Mouse (Mus musculus): Measurements from ENCODE around the gene Rdh12. TPM values are rescaled to one million over a fixed set of nuclear protein-coding genes. Genes with fewer than 3 reads are reported as not detected.

Rdh12 gene
- total RNA-seq, 2 experiments from 2014 or later: 3.2 to 5.0 TPM

DNA sequence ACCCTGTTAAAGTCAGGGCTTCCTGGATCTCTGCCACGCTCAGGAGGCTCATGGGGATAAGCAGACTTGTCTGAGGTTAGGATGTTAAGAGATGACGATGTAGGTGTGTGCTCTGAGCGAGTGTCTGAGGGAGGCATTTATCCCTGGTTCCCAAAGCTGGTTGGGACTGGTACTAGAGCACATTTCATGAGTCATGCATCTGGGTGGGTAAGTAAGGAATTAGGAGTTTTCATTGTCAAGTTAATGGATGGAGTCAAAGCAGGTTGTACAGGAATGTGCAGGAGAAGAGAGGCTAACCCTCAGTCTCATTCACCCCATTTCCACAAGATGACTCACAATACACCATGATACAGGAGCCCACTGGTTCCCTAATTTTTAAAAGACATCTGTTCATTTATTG lies 39.4 kb downstream of the Rdh12 start:
- no peak for DNase-seq (ENCODE audit: low spot score in 2 of 2)

DNA sequence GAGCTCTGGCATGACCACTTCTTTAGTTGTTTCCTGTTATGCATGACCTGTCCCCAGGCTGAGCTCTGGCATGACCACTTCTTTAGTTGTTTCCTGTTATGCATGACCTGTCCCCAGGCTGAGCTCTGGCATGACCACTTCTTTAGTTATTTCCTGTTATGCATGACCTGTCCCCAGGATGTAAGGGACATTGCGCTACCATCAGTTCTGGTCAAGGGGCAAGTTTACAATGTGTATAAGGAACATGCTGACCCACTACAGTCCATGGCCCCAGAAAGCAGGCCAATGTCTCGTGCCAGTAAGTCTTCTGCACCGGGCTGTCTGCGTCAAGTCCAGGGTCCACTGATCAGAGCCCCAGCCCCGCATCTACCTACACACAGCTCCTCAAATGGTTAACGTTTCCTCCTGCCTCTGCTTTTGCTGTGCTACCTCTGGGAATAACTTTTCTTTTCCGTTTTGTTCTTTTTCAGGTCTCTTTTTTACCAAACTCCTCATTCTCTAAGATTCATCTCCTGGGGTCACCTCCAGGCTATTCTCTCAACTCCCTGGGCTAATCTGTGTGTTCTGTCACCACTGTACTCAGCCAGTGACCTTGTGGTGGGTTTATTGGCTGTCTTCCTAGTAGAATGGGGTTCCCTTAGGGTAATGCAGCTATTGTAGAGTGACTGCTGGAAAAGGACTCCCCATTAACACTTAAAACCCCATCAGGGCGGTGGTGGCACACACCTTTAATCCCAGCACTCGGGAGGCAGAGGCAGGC lies 44.8 kb downstream of the Rdh12 start:
- DNase-seq (ENCODE audit: low spot score in 2 of 2): no peak

DNA sequence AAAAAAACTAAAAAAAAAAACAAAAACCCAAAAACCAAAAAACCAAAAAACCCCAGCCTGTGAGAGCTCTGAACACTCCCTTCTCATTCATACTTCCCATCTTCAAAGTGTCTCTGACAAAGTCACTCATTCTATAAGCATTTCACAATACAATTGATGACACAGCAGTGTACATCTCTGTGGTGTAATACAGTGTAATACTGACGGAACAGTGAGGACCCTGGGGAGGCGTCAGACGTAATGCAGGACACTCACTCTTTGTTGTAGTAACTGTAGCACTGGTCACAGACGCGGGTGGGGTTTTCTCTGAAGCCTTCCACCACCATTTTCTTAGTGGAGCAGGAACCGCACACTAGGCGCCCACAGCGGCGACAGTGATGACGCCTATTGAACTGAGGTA lies 46.3 kb downstream of the Rdh12 start:
- DNase-seq (ENCODE audit: low spot score in 2 of 2): no peak

DNA sequence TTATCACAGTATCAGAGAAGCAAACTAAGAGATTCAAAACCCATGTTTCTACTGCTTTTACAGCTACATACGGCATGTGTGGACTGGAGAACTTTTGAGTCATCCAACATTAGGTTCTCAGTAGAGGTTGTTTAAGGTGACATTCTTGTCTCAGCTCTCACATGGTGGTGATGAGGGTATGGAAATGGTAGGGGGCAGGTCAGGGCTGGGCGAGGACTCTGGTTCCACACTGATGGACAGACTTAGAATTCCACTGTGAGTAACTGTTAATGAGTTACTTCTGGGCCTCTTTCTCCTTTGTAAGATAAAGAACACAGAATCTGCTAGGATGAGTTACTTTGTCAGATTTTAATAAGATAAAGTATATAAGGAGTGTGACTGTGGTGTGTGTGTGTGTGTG lies 51.4 kb downstream of the Rdh12 start:
- DNase-seq (ENCODE audit: low spot score in 2 of 2): no peak

DNA sequence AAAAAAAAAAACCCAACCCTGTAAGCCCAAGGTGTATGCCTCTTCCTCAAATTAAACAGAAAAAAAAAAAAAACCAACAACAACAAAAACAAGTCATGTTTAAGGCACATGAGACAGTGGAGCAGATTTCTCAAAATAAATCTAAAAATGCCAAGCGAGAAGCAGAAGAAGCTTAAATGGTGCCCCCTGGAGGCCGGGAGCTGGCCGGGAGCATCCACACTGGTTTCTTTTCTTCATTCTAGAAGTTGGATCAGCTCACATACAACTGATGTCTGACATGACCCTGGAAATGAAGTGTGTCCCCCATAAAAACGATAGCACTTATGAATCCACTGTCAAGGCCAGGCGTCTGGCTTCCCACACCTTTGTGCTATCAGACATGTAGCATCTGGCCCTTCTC lies 52.3 kb downstream of the Rdh12 start:
- peak; percentile 10 to 57 for DNase-seq (ENCODE audit: low spot score in 2 of 2)

Other genes with a start within 250 kb of the Rdh12 start
- gene Tmem229b, start 201.3 kb upstream of the Rdh12 start, total RNA-seq (2021): 10 to 100 TPM; 26.4 to 26.5 TPM
- 10 to 100 TPM; 19.1 to 20.1 TPM for gene Plekhh1, start 179.8 kb upstream of the Rdh12 start, total RNA-seq (2021)
- 10 to 100 TPM in 1 of 2 experiments, 1 to 10 TPM in 1; 8.7 to 10.2 TPM for gene Pigh, start 119.3 kb upstream of the Rdh12 start, total RNA-seq (2021)
- gene Arg2, start 78.1 kb upstream of the Rdh12 start, total RNA-seq (2021): 1 to 10 TPM; 2.9 to 3.2 TPM
- 100 to 1,000 TPM; 181 to 184 TPM for gene Vti1b, start 36.2 kb upstream of the Rdh12 start, total RNA-seq (2021)
- 10 to 100 TPM; 19.9 to 20.5 TPM for gene Rdh11, start 16.6 kb upstream of the Rdh12 start, total RNA-seq (2021)
- 10 to 100 TPM; 32.7 to 33.6 TPM for gene Zfyve26, start 87.4 kb downstream of the Rdh12 start, total RNA-seq (2021)
- gene Rad51b, start 88.4 kb downstream of the Rdh12 start, total RNA-seq (2021): under 1 TPM in 1 of 2 experiments, not detected in 1; 0.17 TPM

Data from layer of hippocampus, adult 18-20 months (tissue).